Mouse (Mus musculus) naive thymus-derived CD4-positive, alpha-beta T cell, adult 5 months (primary cell): ENCODE results near the gene Trappc13. TPM values are rescaled to one million over a fixed set of nuclear protein-coding genes. Genes with fewer than 3 reads are reported as not detected.

Experiments
- polyA plus RNA-seq: library from polyadenylated mRNA; unstranded; fragments of 100-300 nt; shearing (Covaris generic); gene quantifications from one replicate; pipeline ENCODE4 v1.2.1, GENCODE M21; 2017

The Trappc13 gene
- polyA plus RNA-seq: 37.6 TPM

DNA sequence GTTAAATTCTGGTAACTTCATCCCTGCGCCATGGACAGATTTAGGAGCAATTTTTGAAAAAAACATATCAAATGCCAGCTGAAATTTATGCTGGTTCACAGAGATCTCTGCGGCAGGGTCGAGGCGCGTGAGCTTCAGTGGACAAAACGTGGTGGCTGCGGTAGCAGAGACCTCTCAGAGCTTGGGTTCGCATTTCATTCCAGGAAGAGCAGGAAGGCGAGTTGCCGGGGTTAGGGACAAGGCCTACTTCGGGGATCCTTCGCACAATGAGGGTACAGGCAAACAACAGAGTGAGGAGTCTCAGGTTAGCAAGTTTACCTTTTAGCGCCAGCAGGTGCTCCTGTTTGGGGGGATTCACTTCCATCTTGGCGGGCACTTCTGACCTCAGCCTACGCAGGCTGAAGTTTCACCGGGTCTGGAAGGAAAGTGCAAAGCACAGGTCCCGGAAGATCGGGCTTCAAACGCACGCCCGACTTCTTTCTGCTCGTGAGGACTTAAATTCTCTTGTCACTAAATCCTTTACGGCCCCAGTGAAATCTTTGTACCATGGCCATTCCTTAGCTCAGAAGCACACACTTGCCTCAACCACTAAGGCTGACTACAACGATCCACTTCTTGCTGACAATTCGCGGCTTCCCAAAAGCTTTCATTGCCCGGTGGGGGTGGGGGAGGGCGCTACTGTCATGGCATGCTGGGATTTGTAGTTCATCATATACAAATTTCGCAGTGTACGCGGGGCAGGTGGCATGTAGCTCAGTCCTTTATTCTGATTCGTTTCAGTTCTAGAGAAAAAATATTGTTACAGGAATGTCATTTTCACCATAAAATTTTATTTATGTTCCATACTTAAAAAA is at the start of gene Trappc13:
Trappc13 (minus strand) TSS at position 674 of the 854 bp plus-strand sequence.

DNA sequence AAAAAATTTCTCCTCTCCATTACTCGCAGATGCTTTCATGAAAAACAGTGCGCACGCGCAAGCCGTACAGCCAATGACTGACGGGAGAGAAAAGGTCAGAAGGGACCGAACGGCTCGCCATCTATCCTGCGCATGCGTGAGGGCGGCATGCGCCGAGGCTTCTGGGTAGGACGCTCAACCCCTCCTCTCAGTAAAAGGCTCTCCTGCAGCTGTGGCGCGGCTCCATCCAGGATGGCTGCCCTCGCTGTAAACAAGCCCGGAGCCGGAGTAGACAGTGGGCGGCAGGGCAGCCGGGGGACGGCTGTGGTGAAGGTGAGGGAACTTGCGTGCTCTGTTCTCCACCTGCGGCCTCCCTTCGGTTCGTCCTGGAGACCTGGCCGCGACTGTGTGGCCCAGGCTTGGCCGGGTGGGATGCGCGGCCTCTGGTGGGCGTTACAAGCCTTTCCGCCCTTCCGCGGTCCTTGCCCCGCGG is 417 bp upstream of the Trappc13 start, which contains the start of gene Trim23:
Trim23 (plus strand) TSS at position 148 of the 472 bp plus-strand sequence.

DNA sequence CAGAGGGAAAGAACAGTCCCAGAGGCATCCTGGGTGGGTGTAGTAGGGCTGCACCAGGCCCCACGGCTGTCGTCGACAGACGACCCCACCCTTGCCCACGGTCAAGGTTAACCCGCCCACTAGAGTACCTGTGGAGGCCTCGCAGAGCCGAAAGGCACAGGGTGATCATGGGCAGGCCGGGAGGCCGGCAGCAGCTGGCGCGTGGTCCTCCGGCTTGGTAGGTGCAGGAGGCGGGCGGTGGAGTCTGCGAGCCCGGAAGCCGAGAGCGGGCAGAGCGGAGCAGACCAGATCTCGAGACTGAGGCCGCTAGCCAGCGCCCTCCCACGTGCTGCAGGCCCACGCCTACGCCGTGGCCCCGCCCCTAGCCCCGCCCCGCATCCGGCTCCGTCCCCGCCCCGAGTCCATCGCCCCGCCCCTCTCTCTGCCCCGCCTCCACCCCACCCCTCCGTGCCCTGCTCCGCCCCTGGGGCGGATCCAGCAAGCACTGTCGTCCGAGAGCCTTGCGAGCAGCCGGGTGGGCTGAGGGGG is 68.9 kb downstream of the Trappc13 start, which contains the start of the genes Nln and Sgtb:
Nln (minus strand) TSS at position 327 of the 528 bp plus-strand sequence.
Sgtb (plus strand) TSS at position 454 of the 528 bp plus-strand sequence.

Other genes starting within 250 kb of the Trappc13 start
- gene Nln, start 68.9 kb downstream of the Trappc13 start, polyA plus RNA-seq: 10.0 TPM
- gene Sgtb, start 68.7 kb downstream of the Trappc13 start, polyA plus RNA-seq: 6.2 TPM
- gene Trim23, start 328 bp upstream of the Trappc13 start, polyA plus RNA-seq: 14.6 TPM
- 0.90 TPM for gene Cenpk, start 50.1 kb upstream of the Trappc13 start, polyA plus RNA-seq
- gene Ppwd1, start 50.4 kb upstream of the Trappc13 start, polyA plus RNA-seq: 10.4 TPM
- gene Adamts6, start 109.4 kb upstream of the Trappc13 start, polyA plus RNA-seq: 8.1 TPM